Mouse (Mus musculus) megakaryocyte-erythroid progenitor cell, adult 5-6 weeks (primary cell): Measurements from ENCODE around the gene D430042O09Rik. TPM values are rescaled to one million over a fixed set of nuclear protein-coding genes. Genes with fewer than 3 reads are reported as not detected.
"Not testable (repeated sequence)": the region's sequence is repeated elsewhere in the genome, so short reads cannot be mapped to it uniquely, and the experiment has no call there.

Experiments
- ATAC-seq: replicated peaks from 2 replicates; pipeline ENCODE4 v1.8.0; 2016; ENCODE audit warnings: mild to moderate bottlenecking, inconsistent platforms; ENCODE audit not compliant: severe bottlenecking, poor library complexity, low FRiP score, low TSS enrichment
- total RNA-seq, 2 experiments: library from RNA; stranded (forward) in 1 of 2; stranded (reverse) in 1 of 2; fragments of 200-1000, 215-1000 nt in 1 of 2; fragments of >200 nt in 1 of 2; fragmentation: Nextera tagmentation in 1 of 2; gene quantifications; 2 replicates each; pipeline ENCODE4 v1.2.3; 2014 to 2017

Gene D430042O09Rik
- 8.0 and 10.5 TPM in 2 replicates for total RNA-seq (2014; fragmentation: Nextera tagmentation)
- 12.9 and 15.3 TPM in 2 replicates for total RNA-seq (2017)

DNA sequence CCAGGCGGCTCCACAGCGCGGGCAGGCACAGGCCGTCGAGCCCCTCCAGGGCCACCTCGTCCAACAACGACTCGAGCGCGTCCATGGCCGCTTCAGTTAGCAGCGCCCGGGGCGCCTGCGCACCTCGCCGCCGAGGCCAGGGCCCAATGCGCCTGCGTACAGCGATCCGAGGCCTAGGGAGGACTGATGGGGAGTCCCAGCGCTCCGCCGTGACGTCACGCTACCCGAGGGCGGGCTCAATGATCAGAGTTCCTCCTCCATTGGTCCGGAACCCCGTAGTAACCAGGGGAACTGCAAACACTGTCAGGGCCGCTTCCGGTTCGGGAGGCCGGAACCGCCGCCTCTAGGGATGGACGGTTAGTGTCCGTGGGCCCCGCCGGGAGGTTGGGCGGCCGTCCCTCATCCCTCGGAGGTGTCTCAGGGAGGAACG, at the start of gene D430042O09Rik, which contains the start of gene Gtf3c1:
Gene D430042O09Rik, plus strand, starts transcription at position 296 of the 430 bp plus-strand sequence.
Gene Gtf3c1, minus strand, starts transcription at position 188 of the 430 bp plus-strand sequence.
- peak; percentile 95 for ATAC-seq

DNA sequence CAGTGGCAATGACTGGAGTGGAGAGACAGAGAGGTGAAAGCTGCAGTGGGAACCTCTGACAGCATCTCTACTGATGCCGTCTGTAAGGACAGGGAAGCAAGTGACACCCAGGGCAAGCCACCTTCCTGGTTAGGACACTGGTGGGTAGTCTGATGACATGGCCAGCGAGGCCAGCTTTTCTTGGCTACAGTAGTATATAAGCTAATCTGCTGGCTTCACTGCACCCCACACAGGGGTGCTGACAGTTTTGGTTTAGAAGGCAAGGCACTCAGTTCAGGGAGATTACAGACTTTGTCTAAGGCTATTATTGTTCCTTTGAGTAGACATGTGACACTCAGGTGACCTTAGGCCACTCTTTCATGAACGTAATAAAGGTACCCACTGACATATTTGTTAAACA, 44.0 kb upstream of the D430042O09Rik start:
- no peak for ATAC-seq

DNA sequence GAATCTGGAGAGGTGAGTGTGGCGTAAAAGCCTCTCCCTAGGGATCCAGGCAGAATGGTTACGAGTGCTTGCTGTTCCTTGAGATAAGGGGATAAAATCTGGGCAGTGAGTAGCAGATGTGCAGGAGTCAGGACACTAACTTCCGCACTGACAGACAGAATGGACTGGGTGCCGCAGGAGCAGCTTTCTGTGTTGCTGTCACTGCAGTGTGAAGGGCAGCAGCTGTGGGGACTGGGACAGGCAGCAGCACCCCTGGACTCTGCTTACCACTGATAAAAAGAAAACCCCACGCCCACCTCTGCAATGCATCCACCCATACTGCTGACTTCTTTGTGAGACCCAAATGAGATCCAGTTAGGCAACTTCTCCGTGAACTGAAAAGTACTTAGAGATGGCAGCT, 36.8 kb upstream of the D430042O09Rik start:
- ATAC-seq, result peak; percentile 51

DNA sequence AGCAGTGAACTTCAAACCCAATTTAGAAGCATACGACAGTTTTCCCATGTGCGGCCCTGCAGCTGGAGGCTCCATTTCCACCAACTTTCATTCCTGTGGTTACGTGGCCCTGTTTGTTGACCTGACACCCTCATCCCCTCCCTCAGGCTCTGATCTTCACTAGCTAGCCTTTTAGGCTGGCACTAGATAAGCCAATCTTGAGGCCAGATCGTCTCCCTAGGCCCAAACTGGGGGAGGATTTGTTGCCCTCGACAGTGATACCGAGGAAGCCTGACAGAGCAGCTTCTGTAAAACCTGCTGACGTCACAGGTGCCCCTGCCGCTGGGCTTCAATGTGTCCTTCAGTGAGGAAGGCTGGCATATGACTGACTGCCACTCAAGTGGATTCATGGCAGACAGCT, 36.3 kb upstream of the D430042O09Rik start:
- no peak for ATAC-seq

DNA sequence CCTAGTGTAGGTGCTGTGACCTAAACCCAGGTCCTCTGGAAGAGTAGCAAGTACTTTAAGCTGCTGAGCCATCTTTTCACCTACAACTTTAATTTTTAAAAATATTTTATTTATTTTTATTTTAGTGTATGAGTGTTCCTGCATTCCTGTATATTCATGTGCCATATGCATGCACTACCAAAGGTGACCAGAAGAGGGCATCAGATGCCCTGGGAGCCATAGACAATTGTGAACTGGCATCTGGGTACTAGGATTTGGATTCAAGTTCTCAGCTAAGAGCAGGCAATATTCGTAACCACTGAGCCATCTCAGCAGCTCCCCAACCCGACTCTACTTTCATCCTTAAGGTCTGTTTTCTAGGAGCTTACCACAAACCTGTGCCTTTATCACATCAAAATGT, 32.8 kb upstream of the D430042O09Rik start:
- peak; percentile 45; the same call in 1 of the 2 replicates for ATAC-seq

DNA sequence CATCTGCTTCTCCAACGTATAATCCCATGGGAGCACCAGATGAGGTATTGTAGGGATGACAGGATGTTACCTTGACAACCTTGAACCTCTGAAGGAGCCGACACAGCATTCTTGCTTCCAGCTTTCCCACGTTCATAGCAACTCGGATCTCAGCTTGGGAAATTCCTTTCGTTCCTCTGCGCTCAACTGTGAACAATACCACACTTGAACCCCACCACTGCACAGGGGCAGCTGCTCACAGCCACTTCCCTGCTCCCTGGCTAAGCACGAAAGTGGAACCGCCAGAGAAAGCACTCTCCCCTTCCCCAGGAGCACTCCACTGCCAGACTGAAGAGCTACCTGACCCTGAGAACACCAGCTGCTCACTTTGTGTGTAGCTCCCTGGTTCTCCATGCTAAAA, 28.9 kb upstream of the D430042O09Rik start:
- ATAC-seq, result no peak

DNA sequence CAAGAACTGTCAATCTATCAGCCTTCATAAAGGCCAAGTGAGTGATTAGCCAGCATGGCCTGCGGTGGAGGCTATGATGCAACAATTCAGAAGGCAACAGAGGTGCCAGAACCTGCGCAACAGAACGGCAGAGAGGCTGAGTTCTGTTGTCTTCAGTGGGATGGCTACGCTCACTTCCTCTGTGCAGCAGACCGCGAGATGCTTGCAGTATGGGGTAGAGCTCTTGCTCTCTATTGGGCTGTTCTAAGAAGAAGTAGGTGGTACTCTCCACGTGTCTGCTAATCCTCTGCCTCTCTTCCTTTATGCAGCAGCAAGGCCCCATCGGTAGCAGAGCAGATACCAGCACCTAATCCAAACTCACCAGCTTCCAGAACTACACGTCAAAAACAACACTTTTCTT, 27.8 kb upstream of the D430042O09Rik start:
- no peak for ATAC-seq

DNA sequence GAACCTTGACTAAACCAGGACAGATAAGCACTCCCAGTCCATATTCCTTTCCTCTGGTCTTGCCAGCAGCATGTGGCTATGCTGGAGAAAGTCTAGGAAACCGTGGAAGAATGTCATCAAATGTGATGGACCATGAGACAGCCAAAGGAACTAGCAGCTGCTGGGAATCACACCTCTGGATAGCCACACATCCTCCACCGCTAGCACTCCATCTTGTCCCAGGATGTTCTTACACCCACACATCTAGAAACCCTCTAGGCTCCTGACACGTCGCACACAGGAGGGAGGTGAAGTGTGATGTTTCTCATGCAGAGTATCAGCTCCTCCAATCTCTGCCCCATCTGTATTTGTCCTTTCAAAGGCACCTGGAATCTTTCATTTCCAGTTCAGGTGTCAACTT, 17.2 kb upstream of the D430042O09Rik start:
- ATAC-seq, result no peak

DNA sequence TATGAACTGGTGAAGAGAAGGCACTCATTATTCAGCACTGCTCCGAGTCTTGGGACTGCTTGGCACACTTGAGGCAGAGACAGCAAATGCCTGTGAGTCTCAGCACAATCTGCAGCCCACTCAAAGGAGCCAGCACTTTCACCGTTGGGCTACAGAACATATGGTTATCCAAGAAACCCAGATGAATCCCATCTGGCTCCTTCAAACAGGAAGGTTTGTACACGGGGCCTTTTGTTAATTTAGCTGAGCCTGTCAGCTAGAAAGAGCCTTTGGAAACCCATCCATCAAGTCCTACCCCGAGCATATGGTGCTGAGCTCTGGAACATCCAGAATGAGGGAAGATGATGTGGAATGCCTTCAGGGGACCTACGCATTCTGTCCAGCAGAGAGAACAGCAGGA, 13.6 kb upstream of the D430042O09Rik start:
- no peak for ATAC-seq

DNA sequence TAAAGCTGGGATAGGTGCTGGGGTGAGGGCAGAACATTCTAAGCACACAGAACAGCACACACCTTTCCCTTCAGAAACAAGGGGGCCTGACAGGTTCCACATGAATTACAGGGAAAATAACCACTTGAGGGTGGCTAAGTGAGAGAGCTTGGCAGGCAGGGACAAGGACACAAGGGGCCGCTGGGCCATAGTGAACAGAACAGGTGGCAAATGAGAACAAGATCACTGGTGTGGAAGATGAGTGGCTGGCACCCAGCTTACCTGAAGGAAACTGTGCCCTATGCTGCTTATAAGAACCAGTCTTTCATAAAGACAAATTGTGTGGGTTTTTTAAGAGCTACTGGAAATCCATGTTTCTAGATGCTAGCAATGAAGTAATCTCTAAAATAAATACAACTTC, 4.9 kb upstream of the D430042O09Rik start:
- no peak for ATAC-seq

DNA sequence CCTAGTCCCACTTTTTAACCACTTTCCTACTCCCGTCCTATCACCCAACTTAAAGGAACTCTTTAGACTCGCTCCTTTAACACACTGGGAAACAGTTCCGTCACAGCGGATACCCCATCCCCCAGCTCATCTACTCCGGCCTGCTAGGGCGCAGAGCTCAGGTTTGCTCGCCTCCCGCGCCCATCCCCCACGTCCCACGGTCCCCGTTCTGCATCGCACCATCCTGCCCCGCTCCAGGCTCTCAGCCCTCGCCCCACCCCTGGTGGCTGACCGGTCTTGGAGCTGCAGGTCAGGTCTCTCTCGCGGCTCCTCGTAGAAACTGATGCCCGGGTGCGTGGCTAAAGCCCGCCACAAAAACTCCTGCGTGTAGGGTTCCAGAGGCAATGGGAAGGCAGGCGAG, 502 bp upstream of the D430042O09Rik start:
- ATAC-seq, result peak; percentile 52

DNA sequence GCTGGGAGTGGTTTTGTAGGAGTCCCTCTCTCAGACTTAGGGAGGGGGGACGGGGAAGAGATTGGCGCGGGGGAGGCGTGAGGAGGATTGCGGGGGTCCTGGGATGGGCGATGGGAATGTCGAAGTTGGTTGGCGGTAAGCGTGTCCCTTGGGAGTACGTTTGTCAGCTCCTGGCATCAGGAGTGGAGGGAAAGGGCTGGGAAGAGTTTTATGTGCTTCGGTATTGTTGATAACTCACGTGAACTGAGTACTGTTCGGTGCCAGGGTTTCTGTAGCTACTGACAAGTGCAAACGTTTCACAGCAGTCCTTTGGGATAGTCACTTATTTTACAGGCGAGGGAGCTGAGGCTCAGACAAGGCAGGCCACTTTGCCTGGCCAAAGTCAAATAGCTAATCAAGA, 412 bp downstream of the D430042O09Rik start:
- ATAC-seq, result no peak

DNA sequence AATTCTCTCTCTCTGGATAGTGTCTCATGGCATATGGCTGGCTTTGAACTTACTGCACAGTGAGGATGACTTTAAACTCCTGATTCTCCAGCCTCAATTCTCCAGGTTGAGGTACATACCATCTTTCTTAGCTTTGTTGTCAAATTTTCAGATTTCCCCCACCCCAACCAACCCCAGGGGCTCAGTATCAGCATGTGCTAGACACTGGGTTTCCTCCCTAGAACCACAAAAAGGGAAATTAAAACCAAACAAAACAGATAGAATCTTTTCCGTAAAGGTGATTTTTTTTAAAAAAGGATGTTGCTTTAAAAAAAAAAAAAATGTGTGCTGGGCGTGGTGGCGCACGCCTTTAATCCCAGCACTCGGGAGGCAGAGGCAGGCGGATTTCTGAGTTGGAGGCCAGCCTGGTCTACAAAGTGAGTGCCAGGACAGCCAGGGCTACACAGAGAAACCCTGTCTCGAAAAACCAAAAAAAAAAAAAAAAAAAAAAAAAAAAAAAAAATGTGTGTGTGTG, 5.9 kb downstream of the D430042O09Rik start:
- ATAC-seq, result not testable (repeated sequence)

DNA sequence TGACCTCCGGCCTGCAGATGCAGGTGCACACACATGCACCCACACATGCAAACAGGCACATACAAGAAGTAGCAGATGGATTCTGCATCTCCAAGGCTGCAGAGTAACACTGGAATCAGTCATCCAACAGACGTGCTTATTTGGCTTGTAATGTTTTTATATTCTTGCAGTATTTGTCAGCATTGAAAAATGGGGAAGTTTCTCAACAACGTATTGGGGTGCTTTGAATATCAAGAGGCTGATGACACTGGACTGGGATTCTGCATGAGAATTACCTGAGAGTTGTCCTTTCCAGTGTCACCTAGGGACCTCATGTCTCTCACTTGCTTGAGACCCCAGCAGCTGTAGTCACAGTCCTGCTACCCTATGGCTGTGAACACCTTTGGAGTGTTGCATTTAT, 7.1 kb downstream of the D430042O09Rik start:
- no peak for ATAC-seq

DNA sequence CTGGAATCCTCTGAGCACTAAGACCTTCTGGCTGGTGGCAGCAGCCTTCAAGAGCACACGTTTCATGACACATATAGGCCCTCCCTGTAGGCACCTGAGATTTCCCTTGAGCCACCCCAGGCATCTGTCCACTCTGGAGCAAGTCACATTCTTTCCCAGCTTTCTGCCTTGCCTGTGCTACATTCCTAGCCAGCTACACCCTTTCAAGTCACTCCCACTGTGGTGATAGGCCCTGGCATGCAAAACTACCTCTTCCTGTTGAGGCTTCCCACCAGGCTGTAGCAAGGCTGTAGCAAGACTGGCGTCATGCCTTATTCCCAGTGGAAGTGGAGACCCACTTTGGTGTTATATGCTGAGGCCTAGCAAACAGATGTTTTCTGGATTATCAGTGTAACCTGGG, 9.0 kb downstream of the D430042O09Rik start:
- no peak for ATAC-seq

DNA sequence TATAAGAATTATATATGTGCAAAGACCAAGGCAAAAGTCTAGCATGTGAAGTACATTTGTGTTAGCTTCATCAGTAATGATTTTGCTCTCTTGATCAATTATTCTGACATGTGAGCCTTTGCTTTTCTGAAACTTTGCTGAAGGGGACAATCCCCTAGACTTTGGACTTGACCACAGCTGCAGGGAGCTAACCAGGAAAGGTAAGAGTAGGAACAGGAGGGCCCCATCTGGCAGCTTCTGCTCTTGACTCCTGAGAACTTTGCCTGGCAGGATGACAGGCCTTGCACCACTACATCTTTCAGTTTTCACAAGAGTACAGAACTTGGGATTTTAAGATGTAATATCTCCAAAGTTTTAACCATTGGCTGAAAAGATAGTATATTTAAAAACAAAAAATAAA, 9.9 kb downstream of the D430042O09Rik start:
- ATAC-seq, result no peak

DNA sequence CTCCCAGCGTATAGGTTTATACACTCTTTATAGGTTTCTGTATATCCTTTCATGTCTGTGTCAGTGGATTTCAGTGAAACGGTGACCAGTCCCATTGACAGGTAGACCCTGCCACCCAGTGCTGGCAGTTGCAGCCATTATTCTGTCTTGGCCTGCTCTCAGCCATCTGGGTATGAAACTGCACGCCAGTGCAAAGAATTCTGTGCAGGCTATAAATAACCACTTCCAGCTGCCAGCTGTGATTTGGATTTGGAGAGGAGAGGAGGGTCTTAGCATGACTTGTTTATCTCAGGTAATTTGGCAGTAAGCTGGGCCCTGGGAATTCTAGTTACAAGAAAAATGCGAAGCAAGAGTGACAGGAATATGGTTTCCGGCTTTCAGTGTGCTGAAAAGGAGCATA, 12.7 kb downstream of the D430042O09Rik start:
- no peak for ATAC-seq

DNA sequence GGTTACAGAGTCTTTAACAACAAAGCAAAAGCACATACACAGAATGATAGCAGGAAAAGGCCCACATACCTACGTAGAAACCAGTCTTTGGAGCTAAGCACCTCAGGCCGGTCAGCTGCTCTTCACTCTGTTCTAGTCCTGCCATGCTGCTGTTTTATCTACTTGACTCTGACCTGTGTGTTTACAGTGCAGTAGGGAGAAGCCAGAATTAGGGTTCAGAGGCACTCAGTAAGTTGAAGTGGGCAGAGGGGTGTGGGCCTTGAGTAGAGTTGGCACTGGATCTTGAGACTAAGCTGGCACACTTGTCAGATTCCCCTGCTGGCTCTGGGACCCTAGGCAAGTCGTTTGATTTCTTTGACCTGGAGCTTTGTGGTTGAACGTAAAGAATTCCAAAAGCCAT, 13.3 kb downstream of the D430042O09Rik start:
- no peak for ATAC-seq

DNA sequence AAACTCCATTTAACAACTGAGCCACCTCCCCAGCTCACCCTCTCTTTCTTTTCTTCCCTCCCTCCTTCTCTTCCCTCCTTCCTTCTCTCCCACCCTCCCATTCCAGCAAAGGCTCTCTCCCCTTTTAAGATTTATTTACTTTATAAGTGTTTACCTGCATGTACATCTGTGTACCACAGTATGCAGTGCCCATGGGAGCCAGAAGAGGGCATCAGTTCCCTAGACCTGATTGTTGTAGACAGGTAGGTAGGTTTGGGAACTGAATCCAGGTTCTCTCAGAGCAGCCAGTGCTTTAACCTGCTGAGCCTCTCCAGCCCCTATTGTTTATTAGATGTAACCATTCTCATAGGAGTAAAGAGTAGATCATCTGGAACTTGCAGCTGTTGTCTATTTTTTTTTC, 14.4 kb downstream of the D430042O09Rik start:
- ATAC-seq, result 0 out of 2 replicates have a peak, but pooled peaks have one; percentile 43

DNA sequence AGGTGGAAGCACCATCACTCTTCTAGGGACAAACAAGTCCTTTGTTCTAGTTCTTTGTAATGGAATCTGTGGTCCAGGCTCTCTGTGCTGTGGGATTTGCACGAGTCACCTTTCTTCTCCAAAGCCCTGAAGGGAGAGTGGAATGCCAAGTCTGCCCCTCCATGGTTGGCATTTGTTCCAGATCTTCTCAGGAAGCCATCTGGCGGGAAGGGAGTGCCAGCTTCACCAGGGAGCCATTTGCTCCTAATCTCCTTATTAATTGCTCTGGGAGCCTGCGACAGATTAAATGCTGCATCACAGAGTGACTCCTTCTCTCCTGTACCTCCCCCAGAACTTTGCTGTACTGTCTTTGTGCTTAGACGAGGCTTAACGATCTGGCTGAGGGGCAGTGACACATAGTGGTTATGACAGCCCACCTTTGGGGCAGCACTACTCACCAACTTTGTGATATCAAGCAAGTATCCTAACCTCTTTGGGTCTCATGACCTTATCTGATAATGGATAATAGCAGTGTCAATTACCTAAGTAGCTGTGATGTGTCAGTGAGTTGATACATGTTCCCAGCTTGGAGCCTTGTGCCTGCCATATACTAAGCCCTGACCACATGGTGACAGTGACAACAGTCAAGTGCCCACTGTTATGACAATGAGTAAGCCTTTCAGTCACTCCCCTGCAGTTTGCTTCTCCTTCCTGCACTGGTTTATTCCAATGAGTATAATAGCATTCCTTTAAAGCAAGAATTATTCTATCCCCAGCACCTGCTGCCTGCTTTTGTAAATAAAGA, 15.7 kb downstream of the D430042O09Rik start:
- ATAC-seq, result no peak

DNA sequence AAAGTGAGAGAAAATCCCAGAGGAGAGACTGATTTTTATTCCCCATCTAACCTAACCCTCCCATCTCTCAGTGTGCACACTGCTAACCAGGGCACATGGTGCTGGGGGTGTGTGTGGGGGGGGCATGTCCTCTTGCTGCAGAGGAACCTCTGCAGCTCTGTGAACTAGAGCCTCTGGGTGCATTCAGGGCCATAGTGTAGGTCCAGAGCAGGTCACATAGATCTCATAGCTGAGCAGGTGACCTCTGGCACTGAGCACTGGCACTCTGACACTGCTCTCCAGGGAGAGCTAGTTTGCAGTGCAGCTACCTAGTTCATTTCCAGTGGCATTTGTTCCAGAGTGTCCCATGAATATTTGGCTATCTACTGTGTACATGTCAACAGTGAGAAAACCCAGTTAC, 24.0 kb downstream of the D430042O09Rik start:
- no peak for ATAC-seq
